Mouse (Mus musculus) liver, embryonic 12.5 days (tissue): ENCODE measurements around the gene Prps1. TPM values are rescaled to one million over a fixed set of nuclear protein-coding genes. Genes with fewer than 3 reads are reported as not detected.
"Not testable (repeated sequence)": the region's sequence is repeated elsewhere in the genome, so short reads cannot be mapped to it uniquely, and the experiment has no call there.

Experiments used
- ATAC-seq: fragments of 200-750 bp; cut with Nextera tagmentation; 2 replicates; pipeline ENCODE4 v1.8.0; 2017; ENCODE audit warnings: moderate number of reproducible peaks, mild to moderate bottlenecking, moderate library complexity
- H3K27ac ChIP-seq: fragments of 300-500 bp; sonication (generic); 2 replicates; pipeline ENCODE4 v1.5.1; 2016; ENCODE audit warnings: mild to moderate bottlenecking
- H3K27me3 ChIP-seq: fragments of 300-500 bp; sonication (generic); replicated peaks from 2 replicates; pipeline ENCODE4 v1.6.1; 2016; ENCODE audit warnings: mild to moderate bottlenecking, moderate library complexity
- H3K36me3 ChIP-seq: fragments of 300-500 bp; sonication (generic); 2 replicates; pipeline ENCODE4 v1.6.1; 2016; ENCODE audit warnings: mild to moderate bottlenecking, moderate library complexity
- H3K4me1 ChIP-seq: fragments of 300-500 bp; sonication (generic); 2 replicates; pipeline ENCODE4 v1.6.1; 2016
- H3K4me2 ChIP-seq: fragments of 300-500 bp; sonication (generic); 2 replicates; pipeline ENCODE4 v1.6.1; 2016; ENCODE audit warnings: mild to moderate bottlenecking, moderate library complexity
- H3K4me3 ChIP-seq: fragments of 300-500 bp; sonication (generic); 2 replicates; pipeline ENCODE4 v1.5.1; 2016; ENCODE audit warnings: mild to moderate bottlenecking, moderate library complexity
- H3K9ac ChIP-seq: fragments of 300-500 bp; sonication (generic); 2 replicates; pipeline ENCODE4 v1.6.1; 2016; ENCODE audit warnings: mild to moderate bottlenecking, moderate library complexity
- H3K9me3 ChIP-seq: fragments of 300-500 bp; sonication (generic); replicated peaks from 2 replicates; pipeline ENCODE4 v1.6.1; 2016; ENCODE audit warnings: mild to moderate bottlenecking, moderate library complexity
- WGBS: fragments of 180-500 bp; shearing (Covaris S2); methylation state at CpG from one replicate; pipeline ENCODE4 v1.1.7; 2016; ENCODE audit not compliant: insufficient replicate concordance; 5-methylcytosine and 5-hydroxymethylcytosine counted together
- polyA plus RNA-seq: library from polyadenylated mRNA; unstranded; fragments of >200 nt; fragmentation: Nextera tagmentation; extraction: Ambion mirVana; gene quantifications from 2 replicates; pipeline ENCODE4 v1.2.1, GENCODE M21; 2016

Gene Prps1
- polyA plus RNA-seq, 1 experiment from 2014 or later = 61.0 TPM

- Histone ChIP-seq H3K36me3 (no peaks in the 10 kb centered on the region), H3K4me2 (peak overlapping the region; percentile 71), H3K4me1 (peaks cover 12% of the 10 kb centered on the region; the same call in 1 of the 2 replicates), H3K9me3 (no peaks in the 10 kb centered on the region), H3K4me3 (peak overlapping the region; percentile 68), H3K27me3 (peaks cover 8% of the 10 kb centered on the region; the same call in 1 of the 2 replicates), H3K9ac (peak overlapping the region; percentile 73), H3K27ac (0 out of 2 replicates have a peak overlapping the region, but pooled peaks have one; percentile 10)
- 14% methylated on average over 39 of the region's 39 CpGs for WGBS
- peak; percentile 66 for ATAC-seq
These were observed 508 bp downstream of the Prps1 start for GRCm38 (mm10) chrX:140456751-140457491.

GRCm38 (mm10) chrX:140457502-140457901 lies 1.1 kb downstream of the Prps1 start:
- Histone ChIP-seq H3K27ac (no peak overlapping the region), H3K9ac (peak overlapping the region; percentile 73), H3K4me1 (peaks cover 12% of the 10 kb centered on the region; the same call in 1 of the 2 replicates), H3K27me3 (peaks cover 8% of the 10 kb centered on the region; the same call in 1 of the 2 replicates), H3K36me3 (no peaks in the 10 kb centered on the region), H3K9me3 (no peaks in the 10 kb centered on the region), H3K4me2 (peak overlapping the region; percentile 71), H3K4me3 (peak overlapping the region; percentile 68)
- ATAC-seq = peak; percentile 25; the same call in 1 of the 2 replicates
- 15% methylated on average over 12 of the region's 12 CpGs for WGBS

GRCm38 (mm10) chrX:140478231-140478630 lies 21.8 kb downstream of the Prps1 start:
- H3K4me2 ChIP-seq = no peak overlapping the region
- ATAC-seq = no peak
- WGBS = 71% methylated on average over 6 of the region's 6 CpGs
- H3K9ac ChIP-seq = no peak overlapping the region
- H3K27me3 ChIP-seq = peaks cover 6% of the 10 kb centered on the region; the same call in 1 of the 2 replicates
- no peaks in the 10 kb centered on the region for H3K9me3 ChIP-seq
- no peak overlapping the region for H3K27ac ChIP-seq
- H3K36me3 ChIP-seq = peaks cover 24% of the 10 kb centered on the region
- H3K4me3 ChIP-seq = no peak overlapping the region
- no peaks in the 10 kb centered on the region for H3K4me1 ChIP-seq

GRCm38 (mm10) chrX:140479171-140479570 lies 22.8 kb downstream of the Prps1 start:
- no peak for ATAC-seq
- peaks cover 6% of the 10 kb centered on the region; the same call in 1 of the 2 replicates for H3K27me3 ChIP-seq
- peaks cover 16% of the 10 kb centered on the region for H3K36me3 ChIP-seq
- H3K4me1 ChIP-seq = no peaks in the 10 kb centered on the region
- H3K4me2 ChIP-seq = no peak overlapping the region
- no peak overlapping the region for H3K9ac ChIP-seq
- no peak overlapping the region for H3K27ac ChIP-seq
- H3K4me3 ChIP-seq = no peak overlapping the region
- WGBS = 42% methylated on average over 4 of the region's 5 CpGs
- no peaks in the 10 kb centered on the region for H3K9me3 ChIP-seq

- 71% methylated on average over 1 of the region's 1 CpGs for WGBS
- H3K36me3 ChIP-seq = no peaks in the 10 kb centered on the region
- no peak overlapping the region for H3K27ac ChIP-seq
- no peak overlapping the region for H3K4me2 ChIP-seq
- no peak overlapping the region for H3K9ac ChIP-seq
- H3K9me3 ChIP-seq = no peaks in the 10 kb centered on the region
- H3K27me3 ChIP-seq = no peaks in the 10 kb centered on the region
- H3K4me1 ChIP-seq = peaks cover 6% of the 10 kb centered on the region; the same call in 1 of the 2 replicates
- no peak for ATAC-seq
- no peak overlapping the region for H3K4me3 ChIP-seq
These were observed 32.8 kb downstream of the Prps1 start for GRCm38 (mm10) chrX:140489174-140489573.

- no peak for ATAC-seq
- H3K9me3 ChIP-seq = no peaks in the 10 kb centered on the region
- no peak overlapping the region for H3K4me2 ChIP-seq
- no peak overlapping the region for H3K27ac ChIP-seq
- H3K36me3 ChIP-seq = no peaks in the 10 kb centered on the region
- no peak overlapping the region for H3K4me3 ChIP-seq
- 79% methylated on average over 3 of the region's 3 CpGs for WGBS
- no peak overlapping the region for H3K9ac ChIP-seq
- peaks cover 6% of the 10 kb centered on the region; the same call in 1 of the 2 replicates for H3K4me1 ChIP-seq
- no peaks in the 10 kb centered on the region for H3K27me3 ChIP-seq
These were observed 33.8 kb downstream of the Prps1 start for GRCm38 (mm10) chrX:140490203-140490602.

- Histone ChIP-seq H3K27ac (no peak overlapping the region), H3K36me3 (no peaks in the 10 kb centered on the region), H3K4me1 (peaks cover 6% of the 10 kb centered on the region; the same call in 1 of the 2 replicates), H3K9ac (no peak overlapping the region), H3K4me2 (no peak overlapping the region), H3K27me3 (no peaks in the 10 kb centered on the region), H3K9me3 (no peaks in the 10 kb centered on the region), H3K4me3 (no peak overlapping the region)
- 37% methylated on average over 10 of the region's 10 CpGs for WGBS
- no peak for ATAC-seq
These were observed 35.6 kb downstream of the Prps1 start for GRCm38 (mm10) chrX:140491884-140492571.

GRCm38 (mm10) chrX:140493527-140494029 lies 37.2 kb downstream of the Prps1 start:
- WGBS = 40% methylated on average over 7 of the region's 7 CpGs
- no peaks in the 10 kb centered on the region for H3K27me3 ChIP-seq
- H3K27ac ChIP-seq = no peak overlapping the region
- H3K9ac ChIP-seq = no peak overlapping the region
- no peak for ATAC-seq
- no peak overlapping the region for H3K4me3 ChIP-seq
- H3K4me1 ChIP-seq = peaks cover 6% of the 10 kb centered on the region; the same call in 1 of the 2 replicates
- no peak overlapping the region for H3K4me2 ChIP-seq
- H3K9me3 ChIP-seq = no peaks in the 10 kb centered on the region
- no peaks in the 10 kb centered on the region for H3K36me3 ChIP-seq

- Histone ChIP-seq H3K27ac (no peak overlapping the region), H3K4me1 (peaks cover 6% of the 10 kb centered on the region; the same call in 1 of the 2 replicates), H3K4me2 (no peak overlapping the region), H3K36me3 (no peaks in the 10 kb centered on the region), H3K4me3 (no peak overlapping the region), H3K9ac (no peak overlapping the region), H3K27me3 (no peaks in the 10 kb centered on the region), H3K9me3 (no peaks in the 10 kb centered on the region)
- ATAC-seq = no peak
- WGBS = 58% methylated on average over 6 of the region's 6 CpGs
These were observed 37.8 kb downstream of the Prps1 start for GRCm38 (mm10) chrX:140494170-140494569.

- H3K4me2 ChIP-seq, H3K27ac ChIP-seq, H3K36me3 ChIP-seq, H3K27me3 ChIP-seq, H3K9me3 ChIP-seq, ATAC-seq, H3K4me3 ChIP-seq, H3K9ac ChIP-seq: not testable (repeated sequence)
- H3K4me1 ChIP-seq = peaks cover 12% of the 10 kb centered on the region; the same call in 1 of the 2 replicates
- WGBS = 57% methylated on average over 4 of the region's 4 CpGs
These were observed 42.0 kb downstream of the Prps1 start for GRCm38 (mm10) chrX:140498431-140498830.

- Histone ChIP-seq H3K4me2 (no peak overlapping the region), H3K9ac (no peak overlapping the region), H3K36me3 (no peaks in the 10 kb centered on the region), H3K4me3 (no peak overlapping the region), H3K9me3 (no peaks in the 10 kb centered on the region), H3K27me3 (no peaks in the 10 kb centered on the region), H3K27ac (no peak overlapping the region), H3K4me1 (peaks cover 25% of the 10 kb centered on the region)
- ATAC-seq = no peak
- WGBS = 66% methylated on average over 5 of the region's 5 CpGs
These were observed 43.9 kb downstream of the Prps1 start for GRCm38 (mm10) chrX:140500306-140500705.
